Comparison of ENCODE assay signal across 24 mouse cellular contexts in genomic region chr11:104265669-104266068, GRCm38 (mm10). TPM values are rescaled to one million over a fixed set of nuclear protein-coding genes. Genes with fewer than 3 reads are reported as not detected.
"Had no signal": no experiment of that assay in that cellular context is flagged by ENCODE, and none has a peak within 500 bp of the region (broad histone marks: within the 10 kb centered on the region; RNA-seq: fewer than 3 reads in every experiment).

No protein-coding gene starts in this region.

- DNase-seq: gastrocnemius, postnatal 25 days; heart, postnatal 10 days; heart, postnatal 4 days; kidney, adult 18-20 months; kidney, adult 9 months; kidney, postnatal 14 days; kidney, postnatal 4 days; liver; liver, embryonic 13.5 days; liver, postnatal 0 days had no signal

- H3K27ac ChIP-seq: heart, embryonic 10.5 days; hindbrain, embryonic 10.5 days; hindbrain, embryonic 12.5 days; hindbrain, embryonic 14.5 days; intestine, embryonic 15.5 days; kidney, embryonic 15.5 days; kidney, postnatal 0 days; limb, embryonic 10.5 days; limb, embryonic 12.5 days; liver, embryonic 13.5 days; liver, embryonic 15.5 days had no signal

- H3K4me3 ChIP-seq: heart, embryonic 10.5 days; heart, embryonic 12.5 days; hindbrain, embryonic 10.5 days; hindbrain, embryonic 12.5 days; intestine, embryonic 15.5 days; kidney, embryonic 15.5 days; layer of hippocampus, adult 2 months; left cerebral cortex, adult 2 months; limb, embryonic 10.5 days; limb, embryonic 12.5 days; liver, embryonic 13.5 days; liver, embryonic 15.5 days had no signal

- H3K4me1 ChIP-seq: liver, embryonic 13.5 days; liver, embryonic 15.5 days had no signal

- H3K27me3 ChIP-seq: heart, embryonic 12.5 days; hindbrain, embryonic 12.5 days; intestine, embryonic 15.5 days; kidney, embryonic 15.5 days; limb, embryonic 12.5 days; liver, embryonic 13.5 days; liver, embryonic 15.5 days had no signal

- H3K36me3 ChIP-seq: heart, embryonic 10.5 days; heart, embryonic 12.5 days; hindbrain, embryonic 10.5 days; hindbrain, embryonic 12.5 days; intestine, embryonic 15.5 days; kidney, embryonic 15.5 days; limb, embryonic 10.5 days; limb, embryonic 12.5 days; liver, embryonic 13.5 days; liver, embryonic 15.5 days had no signal

RNA-seq across cellular contexts. Expression of gene Mapt, which starts 34.5 kb away (rescaled TPM):
- total RNA-seq: granulocyte monocyte progenitor cell, adult 5-6 weeks had no signal
